Mouse (Mus musculus) embryonic fibroblast, embryonic 13.5 days (primary cell): Measurements from ENCODE around the gene Gm9376.

Experiments used
- CTCF ChIP-seq: IDR thresholded peaks from 2 replicates; pipeline ENCODE4 v1.5.1; 2011; ENCODE audit warnings: mild to moderate bottlenecking, control low read depth, low read length, moderate library complexity, borderline replicate concordance; ENCODE audit not compliant: insufficient read depth
- POLR2A ChIP-seq: IDR thresholded peaks from 2 replicates; pipeline ENCODE4 v1.6.1; 2011; ENCODE audit warnings: low read depth, mild to moderate bottlenecking, control low read depth, low read length, moderate library complexity

DNA sequence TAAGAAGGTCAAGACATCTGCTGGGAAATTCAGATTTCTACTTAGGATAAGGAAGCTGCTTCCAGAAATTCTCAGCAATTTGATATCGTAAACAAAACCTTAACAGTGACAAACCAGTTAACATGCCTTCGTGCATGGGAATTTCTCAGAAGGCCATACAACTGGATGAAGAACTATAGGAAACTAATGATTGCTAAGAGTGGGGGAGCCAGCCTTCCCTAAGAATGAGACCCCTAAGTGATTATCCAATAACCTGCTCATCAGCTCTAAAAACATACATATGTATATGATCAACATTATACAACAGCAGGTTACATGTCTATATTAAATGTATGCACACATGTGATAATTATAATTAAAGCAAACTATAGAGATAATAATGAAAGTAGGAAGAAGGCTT is at the start of gene Gm9376:
- no peak for TF ChIP-seq CTCF
- no peak for TF ChIP-seq POLR2A
